Mouse (Mus musculus) embryonic facial prominence, embryonic 11.5 days (tissue): ENCODE data around the gene Mfsd2a. TPM values are rescaled to one million over a fixed set of nuclear protein-coding genes. Genes with fewer than 3 reads are reported as not detected.
A peak's percentile ranks its signal among the peaks of the same experiment; 100 is the strongest.

ENCODE experiments used
- ATAC-seq: fragments of 200-750 bp; cut with Nextera tagmentation; replicated peaks from 2 replicates; pipeline ENCODE4 v1.8.0; 2017; ENCODE audit warnings: low read depth; ENCODE audit not compliant: insufficient number of reproducible peaks, low FRiP score, low TSS enrichment
- DNase-seq: peaks from one replicate; pipeline ENCODE4 v3.0.0-alpha.2; 2015; ENCODE audit warnings: low spot score
- H3K27ac ChIP-seq: fragments of 300-500 bp; sonication (generic); replicated peaks from 2 replicates; pipeline ENCODE4 v1.5.1; 2014; ENCODE audit warnings: mild to moderate bottlenecking, low read depth, low read length, control low read depth
- H3K27me3 ChIP-seq: fragments of 300-500 bp; sonication (generic); 2 replicates; pipeline ENCODE4 v1.6.1; 2014; ENCODE audit warnings: mild to moderate bottlenecking, low read length, moderate library complexity, mixed read lengths; ENCODE audit not compliant: control insufficient read depth, insufficient read depth
- H3K36me3 ChIP-seq: fragments of 300-500 bp; sonication (generic); replicated peaks from 2 replicates; pipeline ENCODE4 v1.6.1; 2014; ENCODE audit warnings: low read depth, mild to moderate bottlenecking, low read length, moderate library complexity, mixed read lengths; ENCODE audit not compliant: control insufficient read depth, insufficient read depth
- H3K4me1 ChIP-seq: fragments of 300-500 bp; sonication (generic); 2 replicates; pipeline ENCODE4 v1.6.1; 2014; ENCODE audit warnings: low read length, mixed read lengths; ENCODE audit not compliant: control insufficient read depth, insufficient read depth
- H3K4me2 ChIP-seq: fragments of 300-500 bp; sonication (generic); 2 replicates; pipeline ENCODE4 v1.6.1; 2014; ENCODE audit warnings: low read depth, mild to moderate bottlenecking, control low read depth, low read length, moderate library complexity
- H3K4me3 ChIP-seq: fragments of 300-500 bp; sonication (generic); 2 replicates; pipeline ENCODE4 v1.5.1; 2014; ENCODE audit warnings: low read depth, low read length, control low read depth
- H3K9ac ChIP-seq: fragments of 300-500 bp; sonication (generic); replicated peaks from 2 replicates; pipeline ENCODE4 v1.6.1; 2014; ENCODE audit warnings: mild to moderate bottlenecking, control low read depth, low read length
- H3K9me3 ChIP-seq: fragments of 300-500 bp; sonication (generic); replicated peaks from 2 replicates; pipeline ENCODE4 v1.6.1; 2016; ENCODE audit warnings: mild to moderate bottlenecking, low read length, inconsistent platforms, mixed read lengths; ENCODE audit not compliant: control insufficient read depth
- WGBS: fragments of 180-500 bp; shearing (Covaris S2); extraction: QIAGEN DNeasy Blood & Tissue Kit; methylation state at CpG from one replicate; pipeline ENCODE4 v1.1.7; 2014; 5-methylcytosine and 5-hydroxymethylcytosine counted together
- polyA plus RNA-seq: library from polyadenylated mRNA; unstranded; fragments of >200 nt; fragmentation: Nextera tagmentation; extraction: Ambion mirVana; gene quantifications from 2 replicates; pipeline ENCODE4 v1.2.1, GENCODE M21; 2014

Gene Mfsd2a
- polyA plus RNA-seq, 1 experiment from 2014 or later: 8.2 TPM

- DNase-seq: peak; percentile 10
- Histone ChIP-seq H3K27ac (no peak overlapping the region), H3K4me2 (peak overlapping the region; percentile 97), H3K36me3 (no peaks in the 10 kb centered on the region), H3K9ac (peak overlapping the region; percentile 77), H3K9me3 (no peaks in the 10 kb centered on the region), H3K27me3 (no peaks in the 10 kb centered on the region), H3K4me1 (peaks cover 7% of the 10 kb centered on the region), H3K4me3 (peak overlapping the region; percentile 65)
- WGBS: 4% methylated on average over 8 of the region's 8 CpGs
- no peak for ATAC-seq
Measured at GRCm38 (mm10) chr4:122959816-122960215, 1.2 kb downstream of the Mfsd2a start.

GRCm38 (mm10) chr4:122958491-122959031 is 2.4 kb downstream of the Mfsd2a start:
- WGBS: 83% methylated on average over 6 of the region's 6 CpGs
- Histone ChIP-seq H3K4me3 (no peak overlapping the region), H3K4me1 (peaks cover 7% of the 10 kb centered on the region), H3K9me3 (no peaks in the 10 kb centered on the region), H3K27ac (no peak overlapping the region), H3K27me3 (no peaks in the 10 kb centered on the region), H3K36me3 (no peaks in the 10 kb centered on the region), H3K9ac (no peak overlapping the region), H3K4me2 (no peak overlapping the region; the same call in 1 of the 2 replicates)
- no peak for DNase-seq
- no peak for ATAC-seq

GRCm38 (mm10) chr4:122956301-122956700 is 4.7 kb downstream of the Mfsd2a start:
- DNase-seq (no peak), ATAC-seq (no peak)
- H3K27me3 ChIP-seq: no peaks in the 10 kb centered on the region
- H3K9ac ChIP-seq: no peak overlapping the region
- H3K4me3 ChIP-seq: no peak overlapping the region
- H3K9me3 ChIP-seq: no peaks in the 10 kb centered on the region
- WGBS: 72% methylated on average over 5 of the region's 6 CpGs
- H3K36me3 ChIP-seq: no peaks in the 10 kb centered on the region
- H3K4me2 ChIP-seq: no peak overlapping the region
- peaks cover 7% of the 10 kb centered on the region for H3K4me1 ChIP-seq
- H3K27ac ChIP-seq: no peak overlapping the region

GRCm38 (mm10) chr4:122955412-122956136 is 5.4 kb downstream of the Mfsd2a start:
- Histone ChIP-seq H3K27me3 (no peaks in the 10 kb centered on the region), H3K9me3 (no peaks in the 10 kb centered on the region), H3K4me1 (peaks cover 7% of the 10 kb centered on the region), H3K4me3 (no peak overlapping the region), H3K4me2 (peak overlapping the region; percentile 5), H3K27ac (peak overlapping the region; percentile 8; the same call in 1 of the 2 replicates), H3K9ac (peak overlapping the region; percentile 10; the same call in 1 of the 2 replicates), H3K36me3 (peaks cover 3% of the 10 kb centered on the region)
- 12% methylated on average over 17 of the region's 17 CpGs for WGBS
- ATAC-seq: peak; percentile 94
- peak; percentile 92 for DNase-seq

GRCm38 (mm10) chr4:122954680-122955411 is 6.1 kb downstream of the Mfsd2a start:
- DNase-seq (no peak), ATAC-seq (peak; percentile 32)
- Histone ChIP-seq H3K27me3 (no peaks in the 10 kb centered on the region), H3K9me3 (no peaks in the 10 kb centered on the region), H3K27ac (peak overlapping the region; percentile 8; the same call in 1 of the 2 replicates), H3K36me3 (peaks cover 3% of the 10 kb centered on the region), H3K9ac (peak overlapping the region; percentile 10; the same call in 1 of the 2 replicates), H3K4me2 (peak overlapping the region; percentile 5), H3K4me3 (no peak overlapping the region), H3K4me1 (peaks cover 7% of the 10 kb centered on the region)
- 62% methylated on average over 5 of the region's 5 CpGs for WGBS

DNA sequence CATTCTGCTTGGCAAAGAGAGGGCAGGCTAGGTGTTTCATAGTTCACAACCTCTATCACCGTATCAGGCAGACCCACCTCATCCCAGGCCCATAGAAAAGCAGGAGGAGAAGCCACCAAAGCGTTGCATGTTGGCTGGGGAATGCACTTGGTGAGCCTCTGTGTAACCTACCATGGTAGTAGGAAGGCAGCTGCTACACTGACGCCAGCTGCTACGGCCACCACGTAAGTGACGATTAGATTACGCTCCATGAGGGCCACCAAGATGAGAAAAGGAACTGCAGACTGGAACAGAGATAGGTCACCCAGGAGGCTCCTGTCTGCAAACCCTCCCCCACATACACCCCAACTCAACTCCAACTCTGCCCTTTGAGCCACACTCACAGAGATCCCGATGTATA is 11.9 kb downstream of the Mfsd2a start:
- H3K27ac ChIP-seq: no peak overlapping the region
- no peak for ATAC-seq
- H3K4me3 ChIP-seq: no peak overlapping the region
- DNase-seq: no peak
- no peak overlapping the region for H3K4me2 ChIP-seq
- H3K27me3 ChIP-seq: no peaks in the 10 kb centered on the region
- no peaks in the 10 kb centered on the region for H3K4me1 ChIP-seq
- WGBS: 88% methylated on average over 8 of the region's 8 CpGs
- peaks cover 3% of the 10 kb centered on the region for H3K36me3 ChIP-seq
- H3K9ac ChIP-seq: no peak overlapping the region
- H3K9me3 ChIP-seq: no peaks in the 10 kb centered on the region

DNA sequence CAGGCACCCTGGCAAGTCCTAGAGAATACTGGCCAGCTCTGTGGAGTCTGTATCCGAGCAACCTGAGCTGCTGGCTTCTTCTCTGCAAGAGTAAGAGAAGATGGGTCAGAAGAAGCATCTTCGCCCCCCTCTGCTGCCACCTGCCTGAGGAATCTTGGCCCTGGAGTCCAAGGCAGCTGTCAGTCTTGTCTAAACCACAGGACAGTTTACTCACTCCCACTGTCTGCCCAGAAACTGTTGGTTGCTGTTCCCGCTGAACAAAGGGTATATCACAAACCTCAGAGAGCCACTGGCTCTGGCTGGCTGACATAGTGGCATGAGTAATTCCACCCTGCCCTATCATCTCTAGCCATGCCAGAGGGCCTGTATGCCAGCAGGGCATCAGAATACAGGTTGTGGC is 13.8 kb downstream of the Mfsd2a start:
- peaks cover 3% of the 10 kb centered on the region for H3K36me3 ChIP-seq
- H3K27me3 ChIP-seq: no peaks in the 10 kb centered on the region
- no peak overlapping the region for H3K27ac ChIP-seq
- no peak overlapping the region for H3K9ac ChIP-seq
- no peak overlapping the region for H3K4me3 ChIP-seq
- no peaks in the 10 kb centered on the region for H3K4me1 ChIP-seq
- no peak overlapping the region for H3K4me2 ChIP-seq
- ATAC-seq: no peak
- WGBS: 83% methylated on average over 3 of the region's 3 CpGs
- DNase-seq: no peak
- no peaks in the 10 kb centered on the region for H3K9me3 ChIP-seq

- Histone ChIP-seq H3K36me3 (no peaks in the 10 kb centered on the region), H3K4me3 (no peak overlapping the region), H3K9me3 (no peaks in the 10 kb centered on the region), H3K4me1 (no peaks in the 10 kb centered on the region), H3K4me2 (no peak overlapping the region), H3K27ac (no peak overlapping the region), H3K27me3 (no peaks in the 10 kb centered on the region), H3K9ac (no peak overlapping the region)
- peak; percentile 29; the same call in 1 of the 2 replicates for ATAC-seq
- peak; percentile 80 for DNase-seq
- WGBS: 21% methylated on average over 4 of the region's 4 CpGs
Measured at GRCm38 (mm10) chr4:122944408-122944807, 16.6 kb downstream of the Mfsd2a start.
